Comparison of ENCODE assay signal across 8 mouse cellular contexts in genomic region chr16:90458899-90459610, GRCm38 (mm10).
DNase-seq lines count a peak whose midpoint lies in the region; ATAC-seq and TF ChIP-seq lines count a peak whose summit lies in the region.

No protein-coding gene starts in this region.

- peak; percentile 11 for DNase-seq in kidney, adult 18-20 months
- no peak for DNase-seq in kidney, postnatal 4 days
- DNase-seq in heart, adult 18-20 months = peak; percentile 52 to 73
- DNase-seq in midbrain, postnatal 0 days (ENCODE audit: low spot score) = peak; percentile 49
- DNase-seq in testis, postnatal 14 days (ENCODE audit: low spot score) = no peak
- no peak for DNase-seq in cerebellum, postnatal 14 days
- DNase-seq in testis, postnatal 10 days (ENCODE audit: low spot score) = no peak

- no peaks in the 10 kb centered on the region for H3K9me3 ChIP-seq in kidney, embryonic 15.5 days (replicated peaks)
- no peaks in the 10 kb centered on the region for H3K9me3 ChIP-seq in midbrain, postnatal 0 days (ENCODE audit: low read length)

- peaks cover 21% of the 10 kb centered on the region for H3K4me1 ChIP-seq in kidney, embryonic 15.5 days
- no peaks in the 10 kb centered on the region for H3K4me1 ChIP-seq in midbrain, postnatal 0 days (ENCODE audit: insufficient read depth, low read length)

- H3K9ac ChIP-seq in kidney, embryonic 15.5 days = no peak overlapping the region
- no peak overlapping the region for H3K9ac ChIP-seq in midbrain, postnatal 0 days (replicated peaks; ENCODE audit: low read length, poor library complexity, severe bottlenecking)

- H3K27me3 ChIP-seq in kidney, embryonic 15.5 days = no peaks in the 10 kb centered on the region
- H3K27me3 ChIP-seq in midbrain, postnatal 0 days (ENCODE audit: insufficient read depth, low read length) = no peaks in the 10 kb centered on the region

- peaks cover 34% of the 10 kb centered on the region for H3K36me3 ChIP-seq in kidney, embryonic 15.5 days
- H3K36me3 ChIP-seq in midbrain, postnatal 0 days (ENCODE audit: insufficient read depth, low read length) = peaks cover 3% of the 10 kb centered on the region; the same call in 1 of the 2 replicates

- no peak for TF ChIP-seq CTCF in midbrain, postnatal 0 days (IDR thresholded peaks at IDR 0.05)

- H3K27ac ChIP-seq in kidney, embryonic 15.5 days = peak overlapping the region; percentile 15; the same call in 1 of the 2 replicates
- no peak overlapping the region for H3K27ac ChIP-seq in midbrain, postnatal 0 days (ENCODE audit: low read depth, low read length)

- no peak for ATAC-seq in kidney, embryonic 15.5 days (replicated peaks; ENCODE audit: low FRiP score)
- no peak for ATAC-seq in midbrain, postnatal 0 days (ENCODE audit: low FRiP score)

- WGBS in kidney, embryonic 15.5 days = 51% methylated on average over 11 of the region's 11 CpGs
- WGBS in midbrain, postnatal 0 days = 17% methylated on average over 11 of the region's 11 CpGs

- H3K4me3 ChIP-seq in kidney, embryonic 15.5 days (replicated peaks) = no peak overlapping the region
- no peak overlapping the region for H3K4me3 ChIP-seq in midbrain, postnatal 0 days (ENCODE audit: low read depth, low read length)

- H3K4me2 ChIP-seq in kidney, embryonic 15.5 days = no peak overlapping the region
- no peak overlapping the region for H3K4me2 ChIP-seq in midbrain, postnatal 0 days (ENCODE audit: low read depth, low read length, poor library complexity, severe bottlenecking)

Comparison
In these comparisons a context has a peak if more than half of its experiments do, and no peak if none do; other contexts are left out.
1. DNase-seq: peak in kidney, adult 18-20 months (single experiment), heart, adult 18-20 months (2 of 2) and midbrain, postnatal 0 days (single experiment); none in kidney, postnatal 4 days (0 of 2), testis, postnatal 14 days (single experiment), cerebellum, postnatal 14 days (0 of 2) and testis, postnatal 10 days (single experiment).